Mouse (Mus musculus): Measurements from ENCODE around the gene Ccdc42.

GRCm38 (mm10) chr11:68545172-68545571 is 41.6 kb upstream of the Ccdc42 start:
- TF ChIP-seq CTCF (IDR thresholded peaks at IDR 0.05 in 2 of 3, conservative IDR thresholded peaks at IDR 0.05 in 1 of 3; ENCODE audit: control insufficient read depth in 1 of 3, insufficient read depth in 1 of 3, low read depth in 2 of 3, low read length in 3 of 3, poor library complexity in 1 of 3, severe bottlenecking in 1 of 3) (no peak), MAFK (IDR thresholded peaks at IDR 0.05; ENCODE audit: borderline replicate concordance, low read depth, low read length) (no peak), ELF1 (IDR thresholded peaks at IDR 0.05; ENCODE audit: low read depth, low read length) (no peak), TBP (IDR thresholded peaks at IDR 0.05; ENCODE audit: low read depth, low read length) (no peak), NRF1 (IDR thresholded peaks at IDR 0.05; ENCODE audit: insufficient read depth, low read depth, low read length, poor library complexity, severe bottlenecking) (no peak), GATA1 (IDR thresholded peaks at IDR 0.05; ENCODE audit: low read depth, low read length) (no peak), EP300 (IDR thresholded peaks at IDR 0.05; ENCODE audit: low read depth in 1 of 2, low read length in 2 of 2) (no peak), ZKSCAN1 (IDR thresholded peaks at IDR 0.05; ENCODE audit: low read depth, low read length) (no peak), SMC3 (IDR thresholded peaks at IDR 0.05; ENCODE audit: low read depth, low read length) (no peak), POLR2A (IDR thresholded peaks at IDR 0.05; ENCODE audit: control insufficient read depth in 1 of 2, insufficient read depth in 1 of 2, low read depth in 1 of 2, low read length in 2 of 2, poor library complexity in 1 of 2) (no peak), POLR2AphosphoS2 (IDR thresholded peaks at IDR 0.05; ENCODE audit: low read length) (no peak), KAT2A (conservative IDR thresholded peaks at IDR 0.05; ENCODE audit: low read depth, low read length) (no peak)

Data from MEL (cell line).